In the genomic region with DNA sequence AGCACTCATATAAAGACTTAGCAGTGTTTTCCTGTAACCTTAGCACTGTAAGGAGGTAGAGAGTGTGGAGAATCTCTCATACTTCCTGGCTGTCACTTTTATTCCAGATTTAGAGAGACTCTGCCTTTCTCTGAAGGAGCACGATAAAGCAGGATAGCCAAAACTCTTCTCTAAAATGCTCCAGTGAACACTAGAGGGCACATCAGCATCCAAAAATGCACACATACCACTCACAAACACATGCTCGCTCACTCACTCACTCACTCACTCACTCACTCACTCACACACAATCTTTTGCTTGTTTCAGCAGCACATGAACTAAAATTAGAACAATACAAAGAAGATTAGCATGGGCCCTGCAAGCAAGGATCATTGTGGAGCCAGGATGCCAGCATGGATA, we compare ENCODE assay signal across 14 mouse cellular contexts. TPM values are rescaled to one million over a fixed set of nuclear protein-coding genes. Genes with fewer than 3 reads are reported as not detected.
DNase-seq lines count a peak whose midpoint lies in the region; ATAC-seq and TF ChIP-seq lines count a peak whose summit lies in the region.
"Had no signal": no experiment of that assay in that cellular context is flagged by ENCODE, and none has a peak within 500 bp of the region (broad histone marks: within the 10 kb centered on the region; RNA-seq: fewer than 3 reads in every experiment).

No protein-coding gene starts in this region.

- no peaks in the 10 kb centered on the region for H3K36me3 ChIP-seq in kidney, postnatal 0 days (ENCODE audit: insufficient read depth, low read length)
- no peaks in the 10 kb centered on the region for H3K36me3 ChIP-seq in kidney, embryonic 15.5 days
- H3K36me3 ChIP-seq: forebrain, embryonic 10.5 days; limb, embryonic 12.5 days had no signal

- H3K9me3 ChIP-seq in kidney, postnatal 0 days (replicated peaks; ENCODE audit: low read length) = no peaks in the 10 kb centered on the region
- no peaks in the 10 kb centered on the region for H3K9me3 ChIP-seq in kidney, embryonic 15.5 days (replicated peaks)
- H3K9me3 ChIP-seq: limb, embryonic 12.5 days had no signal

- 58% methylated on average over 2 of the region's 2 CpGs for WGBS in kidney, postnatal 0 days
- WGBS in kidney, embryonic 15.5 days = 68% methylated on average over 2 of the region's 2 CpGs

- no peak for DNase-seq in kidney, postnatal 0 days (ENCODE audit: low spot score)
- DNase-seq in lung, postnatal 25 days (ENCODE audit: low spot score) = peak; percentile 20
- DNase-seq in lung, adult 18-20 months = no peak
- DNase-seq in NIH3T3 (ENCODE audit: low read depth) = peak; percentile 76
- DNase-seq in induced T-regulatory cell, adult 2 months (ENCODE audit: low read depth) = peak; percentile 47
- DNase-seq in embryo, embryonic 11 days = no peak
- no peak for DNase-seq in spleen, postnatal 10 days (ENCODE audit: low spot score in 2 of 2)
- DNase-seq: adrenal gland, postnatal 10 days; cerebellum, adult 18-20 months; thymus, postnatal 25 days had no signal

- no peak overlapping the region for H3K4me3 ChIP-seq in kidney, postnatal 0 days (replicated peaks; ENCODE audit: low read depth, low read length)
- no peak overlapping the region for H3K4me3 ChIP-seq in kidney, embryonic 15.5 days (replicated peaks)
- H3K4me3 ChIP-seq: forebrain, embryonic 10.5 days; limb, embryonic 12.5 days; megakaryocyte, embryonic 14.5 days had no signal

- ATAC-seq in kidney, postnatal 0 days (replicated peaks; ENCODE audit: low FRiP score, low read depth) = no peak
- ATAC-seq in kidney, embryonic 15.5 days (replicated peaks; ENCODE audit: low FRiP score) = no peak

- H3K9ac ChIP-seq in kidney, postnatal 0 days (ENCODE audit: low read depth, low read length) = no peak overlapping the region
- no peak overlapping the region for H3K9ac ChIP-seq in kidney, embryonic 15.5 days
- H3K9ac ChIP-seq: limb, embryonic 12.5 days had no signal

- peak; percentile 42; the same call in 1 of the 2 replicates for TF ChIP-seq CTCF in kidney, postnatal 0 days (IDR thresholded peaks at IDR 0.05; ENCODE audit: low read depth)

- H3K27me3 ChIP-seq in kidney, postnatal 0 days (ENCODE audit: insufficient read depth, low read length) = no peaks in the 10 kb centered on the region
- no peaks in the 10 kb centered on the region for H3K27me3 ChIP-seq in kidney, embryonic 15.5 days
- H3K27me3 ChIP-seq: limb, embryonic 12.5 days had no signal

- H3K27ac ChIP-seq in kidney, postnatal 0 days = no peak overlapping the region
- no peak overlapping the region for H3K27ac ChIP-seq in kidney, embryonic 15.5 days
- H3K27ac ChIP-seq: forebrain, embryonic 10.5 days; limb, embryonic 12.5 days had no signal

- no peak overlapping the region for H3K4me2 ChIP-seq in kidney, postnatal 0 days (ENCODE audit: low read length)
- H3K4me2 ChIP-seq in kidney, embryonic 15.5 days = no peak overlapping the region
- H3K4me2 ChIP-seq: limb, embryonic 12.5 days had no signal

- no peaks in the 10 kb centered on the region for H3K4me1 ChIP-seq in kidney, postnatal 0 days (replicated peaks; ENCODE audit: insufficient read depth, low read length)
- no peaks in the 10 kb centered on the region for H3K4me1 ChIP-seq in kidney, embryonic 15.5 days
- H3K4me1 ChIP-seq: forebrain, embryonic 10.5 days; limb, embryonic 12.5 days had no signal

RNA-seq across cellular contexts. Expression of a gene that starts 10.7 kb away (rescaled TPM):
- 61.7 and 64.9 TPM in 2 replicates for polyA plus RNA-seq in kidney, postnatal 0 days (2015; fragmentation: Nextera tagmentation; extraction: Ambion mirVana)
- polyA plus RNA-seq in kidney, embryonic 15.5 days (2015; fragmentation: Nextera tagmentation; extraction: Ambion mirVana) = 50.9 and 57.5 TPM in 2 replicates

RNA-seq across cellular contexts. Expression of a gene that starts 31.1 kb away (rescaled TPM):
- 207 and 216 TPM in 2 replicates for polyA plus RNA-seq in kidney, postnatal 0 days (2015; fragmentation: Nextera tagmentation; extraction: Ambion mirVana)
- 275 and 342 TPM in 2 replicates for polyA plus RNA-seq in kidney, embryonic 15.5 days (2015; fragmentation: Nextera tagmentation; extraction: Ambion mirVana)

RNA-seq across cellular contexts. Expression of a gene that starts 42.6 kb away (rescaled TPM):
- 248 and 273 TPM in 2 replicates for polyA plus RNA-seq in kidney, postnatal 0 days (2015; fragmentation: Nextera tagmentation; extraction: Ambion mirVana)
- 369 and 383 TPM in 2 replicates for polyA plus RNA-seq in kidney, embryonic 15.5 days (2015; fragmentation: Nextera tagmentation; extraction: Ambion mirVana)

RNA-seq across cellular contexts. Expression of a gene that starts 52.4 kb away (rescaled TPM):
- 51.4 and 58.9 TPM in 2 replicates for polyA plus RNA-seq in kidney, postnatal 0 days (2015; fragmentation: Nextera tagmentation; extraction: Ambion mirVana)
- polyA plus RNA-seq in kidney, embryonic 15.5 days (2015; fragmentation: Nextera tagmentation; extraction: Ambion mirVana) = 21.5 and 27.9 TPM in 2 replicates

Comparison
In these comparisons a context has a peak if more than half of its experiments do, and no peak if none do; other contexts are left out.
1. DNase-seq: peak in lung, postnatal 25 days (single experiment), NIH3T3 (single experiment) and induced T-regulatory cell, adult 2 months (single experiment); none in kidney, postnatal 0 days (single experiment), lung, adult 18-20 months (0 of 2), embryo, embryonic 11 days (single experiment) and spleen, postnatal 10 days (0 of 2).